Mouse (Mus musculus) adrenal gland, postnatal 36 days (tissue): ENCODE data around the gene Ccdc183. TPM values are rescaled to one million over a fixed set of nuclear protein-coding genes. Genes with fewer than 3 reads are reported as not detected.

ENCODE experiments used
- DNase-seq, 2 experiments: peaks; one replicate each; pipeline ENCODE4 v3.0.0; 2021; ENCODE audit warnings: mixed read lengths in 1 of 2
- total RNA-seq, 2 experiments: library from RNA; stranded (reverse); gene quantifications; 2 replicates each; pipeline ENCODE4 v1.2.3; 2021

The Ccdc183 gene
- total RNA-seq, 2 experiments from 2014 or later = not detected

DNA sequence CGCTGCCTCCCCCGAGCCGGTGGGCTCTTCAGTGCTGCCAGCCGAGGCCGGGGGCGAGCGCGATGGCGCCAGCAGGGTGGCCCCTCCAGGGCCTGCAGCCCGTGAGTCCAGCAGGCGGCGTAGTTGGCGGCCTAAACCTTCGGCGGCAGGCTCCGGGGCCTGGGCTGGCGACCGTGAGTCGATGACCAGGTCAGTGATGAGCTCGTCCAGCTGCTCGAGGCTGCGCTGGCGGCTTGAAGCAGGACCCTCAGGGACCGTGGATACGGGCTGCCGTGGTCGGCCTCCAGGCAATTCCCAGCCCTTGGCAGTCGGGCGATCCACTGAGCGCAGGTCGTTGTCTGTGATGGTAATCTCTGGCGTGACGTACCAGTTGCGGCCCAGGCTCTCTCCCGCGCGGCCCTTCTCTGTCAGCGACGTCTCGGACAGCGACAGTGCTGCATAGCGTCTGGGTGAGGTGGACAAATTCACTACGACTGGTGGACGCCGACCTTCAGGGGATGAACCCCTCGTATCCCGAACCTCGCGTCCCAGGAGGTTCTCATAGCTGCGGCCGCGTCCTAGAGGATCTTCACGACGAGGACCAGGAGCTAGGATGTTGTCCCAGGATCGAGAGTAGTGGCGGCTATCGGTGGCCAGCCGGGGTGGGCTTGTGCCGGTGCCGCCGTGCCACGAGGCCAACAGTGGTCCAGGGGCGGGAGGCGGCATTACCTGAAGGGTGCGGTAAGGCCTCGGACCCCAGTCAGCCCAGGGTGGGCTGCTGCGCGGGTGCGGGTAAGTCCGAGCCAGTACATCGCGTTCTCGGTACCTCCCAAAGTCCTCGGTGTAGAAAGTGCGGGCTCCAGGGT is 39.3 kb downstream of the Ccdc183 start:
- DNase-seq = no peak

DNA sequence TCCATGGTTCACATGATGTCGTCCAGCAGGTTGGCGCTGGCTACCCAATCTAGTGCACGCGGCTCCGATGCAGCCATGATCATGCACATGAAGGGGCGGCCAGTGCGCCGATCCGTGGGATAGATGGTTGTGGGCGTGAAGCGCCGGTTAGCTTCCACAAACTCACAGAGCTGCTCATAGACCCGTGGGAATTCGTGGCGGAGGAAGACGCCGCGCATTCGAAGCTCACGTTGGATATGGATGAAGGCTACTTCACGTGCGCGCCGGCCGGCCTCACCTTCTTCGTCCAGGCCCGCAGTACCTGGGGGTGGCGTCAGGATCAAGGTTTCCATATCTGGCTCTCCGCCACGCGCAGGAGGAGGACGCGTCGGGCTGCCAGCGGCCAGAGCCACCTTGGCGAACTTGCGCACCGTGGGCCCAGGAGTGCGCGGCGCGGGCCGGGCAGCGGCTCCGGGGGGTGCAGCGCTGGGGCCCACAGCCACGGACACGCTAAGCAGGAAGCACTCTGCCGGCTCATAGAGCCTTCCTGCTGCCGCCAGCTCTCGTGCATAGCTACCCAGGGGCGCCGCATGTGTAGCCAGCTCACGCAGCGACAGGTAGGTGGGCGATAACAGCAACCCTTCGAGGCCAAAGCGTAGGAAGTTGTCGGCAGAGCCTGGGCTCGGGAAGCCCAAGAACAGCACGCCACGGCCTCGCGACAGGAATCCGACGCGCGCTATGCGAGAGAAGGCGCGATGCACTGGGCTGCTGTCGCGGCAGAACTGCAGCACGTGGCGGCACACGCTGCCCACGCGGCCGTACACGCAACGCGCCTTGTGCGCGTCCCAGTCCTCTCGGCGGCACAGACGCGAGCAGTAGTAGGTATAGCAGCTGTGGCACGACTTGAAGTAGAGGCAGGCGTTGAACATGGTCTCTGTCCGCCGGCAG is 40.2 kb downstream of the Ccdc183 start:
- no peak for DNase-seq

DNA sequence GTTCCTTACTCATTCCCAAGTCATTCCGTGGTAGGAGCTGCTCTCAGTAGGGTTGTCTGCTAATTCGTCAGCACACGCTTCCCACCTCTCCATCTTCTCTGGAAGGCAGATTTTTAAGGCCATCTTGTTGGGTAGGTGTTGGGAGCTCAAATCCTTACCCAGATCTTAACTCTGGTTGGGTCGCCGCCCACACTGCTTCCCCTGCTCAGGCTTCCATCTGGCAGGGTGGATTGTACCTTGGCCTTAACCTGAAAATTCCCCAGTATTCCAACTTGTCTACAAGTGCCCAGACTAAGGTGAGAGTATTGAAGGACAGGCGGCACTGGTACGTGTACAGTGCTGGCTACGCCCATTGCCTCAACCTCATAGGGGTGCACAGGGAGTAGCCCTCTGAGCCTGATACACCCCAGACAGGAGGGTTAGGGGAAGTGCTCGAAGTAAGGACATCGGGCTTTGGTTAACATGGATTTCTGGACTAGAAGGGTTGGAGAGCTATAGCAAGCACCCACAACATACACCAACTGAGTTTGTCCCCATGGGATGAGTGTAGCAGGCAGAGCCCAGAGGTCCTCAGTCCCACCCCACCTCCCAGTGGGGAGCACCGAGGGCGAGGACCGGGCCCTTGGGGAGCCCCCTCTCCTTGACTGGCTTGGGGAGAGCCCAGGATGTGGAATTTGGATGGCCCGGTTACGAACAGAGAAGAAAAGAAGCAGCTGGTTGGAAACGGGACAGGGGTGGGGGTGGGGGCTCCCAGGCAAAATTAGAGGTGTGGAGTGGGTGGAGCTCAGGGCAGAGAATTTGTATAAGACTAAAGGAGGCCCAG is 41.2 kb downstream of the Ccdc183 start:
- DNase-seq = no peak

DNA sequence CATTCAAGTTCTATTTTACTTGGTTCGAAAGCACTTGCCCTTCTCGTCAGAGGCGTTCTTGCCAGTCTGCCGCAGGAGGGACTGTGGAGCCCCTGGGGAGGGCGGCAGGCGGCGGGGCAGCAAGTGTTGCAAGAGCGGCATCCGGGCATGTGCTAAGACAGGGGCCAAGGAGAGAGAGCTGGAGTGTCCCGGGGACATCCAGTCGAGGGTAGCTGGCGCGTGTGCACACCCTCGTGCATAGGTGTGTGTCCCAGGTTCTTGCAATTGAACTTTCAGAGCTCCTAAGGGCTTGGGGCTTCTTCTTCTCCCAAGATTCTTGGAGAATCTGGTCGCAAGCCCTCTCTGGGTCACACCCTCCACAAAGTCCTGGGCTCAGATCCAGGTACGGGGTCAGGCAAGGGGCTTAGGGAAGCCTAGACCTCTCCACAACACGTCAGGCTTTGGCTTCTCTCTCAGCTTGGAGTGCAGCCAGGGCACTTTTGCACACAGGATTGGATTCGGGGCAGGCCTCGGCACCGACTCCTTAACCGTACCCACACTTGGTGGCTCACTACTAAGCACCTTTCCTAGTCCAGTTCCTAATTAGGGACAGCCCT is 41.9 kb downstream of the Ccdc183 start:
- peak; percentile 57 to 69 for DNase-seq

DNA sequence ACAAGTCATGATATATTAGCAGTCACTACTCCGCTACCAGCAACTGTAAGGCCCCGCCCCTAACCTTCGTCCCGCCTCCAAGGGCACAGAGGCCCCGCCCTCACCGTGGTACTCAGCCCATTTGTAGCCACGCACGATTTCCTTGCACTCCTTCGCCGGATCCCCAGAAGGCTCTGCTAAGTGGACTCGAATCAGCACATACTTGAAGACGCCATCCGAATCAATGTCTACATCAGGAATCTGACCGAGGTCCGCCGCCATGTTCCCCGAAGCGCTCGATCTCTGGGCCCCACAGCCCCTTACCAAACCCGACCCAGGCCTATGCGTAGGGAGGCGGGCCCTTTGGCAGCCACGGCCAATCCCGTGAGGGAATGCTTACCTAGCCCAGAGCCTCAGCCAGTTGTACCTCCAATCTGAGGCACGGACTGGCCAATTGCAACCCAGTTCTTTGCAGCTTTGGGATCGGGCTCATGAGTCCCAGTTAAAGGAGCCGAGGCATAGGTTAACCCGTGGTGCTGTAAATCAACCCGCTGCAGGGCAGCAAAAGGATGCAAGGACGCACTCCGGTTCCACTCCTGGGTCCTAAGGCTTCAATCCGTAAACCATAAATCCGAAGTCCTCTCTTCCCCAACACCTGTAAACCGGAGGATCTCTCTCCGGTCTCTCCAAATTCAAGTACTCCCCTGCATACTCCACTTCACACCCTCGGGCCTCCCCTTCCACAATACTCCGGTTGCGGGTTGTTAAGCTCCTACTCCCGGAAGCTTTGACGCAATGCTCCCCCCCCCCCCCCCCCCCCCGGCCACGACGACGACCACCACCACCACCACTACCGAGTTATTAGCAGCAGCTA is 42.7 kb downstream of the Ccdc183 start, which contains the start of the genes Mamdc4 and Phpt1:
TSS of gene Mamdc4 (minus strand) at position 267 of the 853 bp plus-strand sequence.
TSS of gene Phpt1 (minus strand) at position 646 of the 853 bp plus-strand sequence.
- peak; percentile 97 for DNase-seq

DNA sequence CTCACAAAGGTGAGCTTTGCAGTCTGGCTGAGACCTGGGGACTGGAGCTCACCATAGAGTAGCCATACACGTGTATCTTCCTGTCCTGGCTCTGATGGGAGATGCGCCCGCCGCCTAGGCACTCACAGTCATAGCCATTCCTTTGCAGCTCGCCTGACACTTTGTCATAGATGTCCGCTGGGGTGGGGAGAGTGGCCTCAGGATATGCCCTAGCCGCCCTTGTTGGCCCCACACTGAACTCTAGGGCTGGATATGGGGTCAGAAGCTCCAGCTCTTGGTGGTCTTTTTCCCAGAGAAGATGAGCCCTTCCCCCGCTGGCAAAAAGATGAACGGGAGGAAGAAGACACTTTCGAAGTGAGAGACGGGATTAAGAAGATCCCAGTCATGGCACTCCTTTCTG is 43.3 kb downstream of the Ccdc183 start:
- no peak for DNase-seq

DNA sequence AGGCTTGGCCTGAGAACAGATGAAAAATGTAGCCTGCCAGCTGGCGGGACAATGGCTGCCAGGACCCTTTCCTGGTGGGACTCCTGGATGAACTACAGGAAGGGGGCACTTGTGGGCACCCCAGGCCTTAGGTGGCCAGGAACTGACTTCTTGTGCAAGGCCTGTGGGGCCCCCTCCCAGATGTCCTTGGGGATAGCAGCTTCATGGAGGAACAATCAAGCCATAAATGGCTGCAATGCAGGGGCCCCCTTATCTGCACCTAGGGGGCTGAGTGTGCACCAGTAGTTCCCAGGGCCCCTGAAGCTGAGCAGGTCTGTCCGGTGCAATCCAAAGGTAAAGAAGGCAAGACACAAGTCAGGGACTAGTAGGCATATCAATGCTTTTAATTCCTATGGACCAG is 44.4 kb downstream of the Ccdc183 start:
- DNase-seq = no peak

DNA sequence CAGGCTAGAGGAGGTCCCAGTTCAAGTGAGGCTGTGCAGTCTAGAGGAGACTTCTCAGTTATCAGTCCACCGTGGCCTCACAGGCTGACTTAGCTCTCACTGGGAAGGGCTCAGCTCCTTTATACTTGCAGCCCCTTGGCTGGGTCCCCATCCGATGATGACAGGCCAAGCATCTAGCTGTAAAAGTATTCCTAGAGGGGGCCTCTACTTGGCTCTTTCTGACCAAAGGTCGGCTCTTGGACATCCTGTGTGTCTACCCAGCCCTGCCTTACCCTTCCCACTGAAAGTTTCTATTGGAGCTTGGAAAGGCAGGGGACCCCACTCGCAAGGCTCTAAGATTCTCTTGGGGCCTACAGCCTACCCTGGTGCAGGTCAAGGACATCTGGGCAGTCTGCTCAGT is 46.3 kb downstream of the Ccdc183 start:
- DNase-seq = no peak

DNA sequence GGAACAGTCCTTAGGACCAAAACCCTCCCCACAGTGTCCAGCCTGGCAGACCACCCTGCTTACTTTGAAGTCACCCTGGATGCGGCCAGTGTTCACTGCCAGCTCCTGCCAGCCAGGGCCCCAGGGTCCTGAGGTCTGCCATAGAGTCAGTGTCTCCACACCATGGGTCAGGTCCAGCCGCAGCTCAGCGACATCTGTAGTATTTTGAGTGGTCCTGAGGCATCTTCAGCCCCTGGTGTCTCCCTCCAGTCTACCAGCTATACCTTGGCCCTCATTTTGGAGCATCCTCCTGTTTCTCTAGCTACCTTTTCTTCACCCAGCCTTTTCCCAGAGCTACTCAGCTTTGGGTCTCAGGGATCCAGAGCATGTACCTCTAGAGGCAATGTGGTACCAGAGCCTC is 48.2 kb downstream of the Ccdc183 start:
- DNase-seq = no peak

DNA sequence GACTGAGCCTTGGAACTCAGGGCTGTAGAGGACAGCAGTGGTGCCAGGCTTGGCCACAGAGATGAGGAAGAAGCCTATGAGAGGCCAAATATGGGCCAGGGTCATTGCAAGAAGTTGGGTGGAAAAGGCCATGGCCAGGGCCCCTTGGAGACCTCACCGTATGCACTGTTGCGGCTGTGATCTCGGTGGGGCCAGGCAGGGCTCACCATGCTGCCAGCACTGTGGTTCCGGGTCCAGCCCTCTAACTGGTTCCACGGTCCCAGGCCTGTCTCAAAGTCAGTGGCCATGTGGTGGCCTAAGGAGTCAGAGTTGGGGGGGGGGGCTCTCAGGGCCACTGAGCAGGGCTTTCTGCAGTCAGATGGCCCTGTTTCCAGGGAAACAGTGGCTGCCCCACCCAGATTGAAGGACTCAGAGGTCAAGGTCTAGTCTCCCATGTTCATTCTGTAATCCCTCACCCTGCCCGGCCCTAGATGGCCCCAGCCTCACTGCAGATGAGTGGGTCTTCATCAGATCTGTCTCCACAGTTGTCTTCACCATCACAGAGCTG is 48.9 kb downstream of the Ccdc183 start:
- no peak for DNase-seq

DNA sequence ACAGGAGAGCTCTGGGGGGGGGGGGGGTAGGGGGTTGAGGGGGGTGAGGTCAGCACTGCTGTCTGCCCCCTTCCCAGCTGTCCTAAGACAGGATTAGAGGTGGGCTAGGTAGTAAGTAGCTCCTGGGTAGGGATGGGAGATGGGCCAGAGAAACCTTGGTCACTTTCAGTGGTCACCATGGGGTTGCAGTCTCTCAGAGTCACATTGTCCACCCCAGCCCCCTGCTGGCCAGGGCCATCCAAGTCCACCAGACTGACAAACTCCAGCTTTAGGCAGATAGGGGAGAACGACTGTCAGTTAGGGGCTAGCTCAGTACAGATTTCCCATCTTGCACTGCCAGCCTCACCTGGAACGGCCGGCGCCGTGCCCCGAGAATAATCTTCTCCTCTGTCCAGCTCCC is 50.9 kb downstream of the Ccdc183 start:
- no peak for DNase-seq

DNA sequence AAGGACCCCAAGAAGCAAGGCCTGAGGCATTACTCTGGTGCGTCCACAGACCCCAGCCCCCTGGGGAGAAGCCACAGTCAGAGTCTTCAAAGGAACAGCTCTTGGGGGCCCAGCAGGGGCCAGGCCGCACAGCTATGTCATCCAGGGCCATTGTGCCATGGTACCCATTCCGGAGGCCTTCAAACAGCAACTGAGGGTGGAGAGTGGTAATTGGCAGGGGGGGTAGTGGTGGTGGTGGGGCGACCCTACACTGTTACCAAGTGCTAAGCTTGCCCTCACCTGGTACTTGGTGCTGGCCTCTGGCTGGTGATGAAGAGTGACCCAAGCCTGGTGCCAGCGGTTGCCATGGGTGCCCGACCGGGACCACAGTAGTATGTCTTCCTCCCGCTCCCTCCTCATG is 51.7 kb downstream of the Ccdc183 start:
- no peak for DNase-seq

DNA sequence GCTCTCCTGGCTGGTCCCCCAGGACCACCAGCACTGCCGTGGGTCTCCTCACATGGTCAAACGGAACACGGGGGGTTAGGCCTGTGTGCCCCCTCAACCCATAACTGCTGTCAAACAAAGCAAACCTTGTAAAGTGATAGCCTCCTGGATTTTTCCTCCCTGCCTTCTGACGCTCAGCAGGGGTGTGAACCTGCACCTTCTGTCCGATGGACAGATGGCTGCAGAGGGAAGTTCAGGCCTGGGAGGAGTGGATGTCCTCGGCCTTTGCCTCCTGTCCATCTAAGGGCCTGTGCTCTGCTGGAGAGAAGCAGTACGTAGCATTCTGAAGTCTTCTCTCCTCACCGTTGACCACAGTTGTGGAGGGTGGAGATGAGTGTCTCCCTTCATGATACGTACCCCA is 55.5 kb downstream of the Ccdc183 start:
- DNase-seq = no peak

DNA sequence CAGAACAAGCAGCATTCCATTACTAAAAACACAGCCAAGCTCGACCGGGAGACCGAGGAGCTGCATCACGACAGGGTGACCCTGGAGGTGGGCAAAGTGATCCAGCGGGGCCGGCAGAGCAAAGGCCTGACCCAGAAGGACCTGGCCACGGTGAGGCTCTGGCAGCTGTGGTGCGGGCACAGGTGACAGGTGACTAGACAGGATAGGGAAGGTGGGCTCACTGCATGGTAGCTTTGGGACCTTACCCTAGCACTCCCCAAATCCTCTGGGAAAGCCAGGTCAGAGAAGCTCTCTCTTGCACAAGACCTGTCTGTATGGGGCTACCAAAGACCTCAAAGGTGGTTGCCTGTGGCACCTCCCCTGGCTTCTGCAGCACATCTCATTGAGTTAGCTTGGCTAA is 56.9 kb downstream of the Ccdc183 start:
- no peak for DNase-seq

DNA sequence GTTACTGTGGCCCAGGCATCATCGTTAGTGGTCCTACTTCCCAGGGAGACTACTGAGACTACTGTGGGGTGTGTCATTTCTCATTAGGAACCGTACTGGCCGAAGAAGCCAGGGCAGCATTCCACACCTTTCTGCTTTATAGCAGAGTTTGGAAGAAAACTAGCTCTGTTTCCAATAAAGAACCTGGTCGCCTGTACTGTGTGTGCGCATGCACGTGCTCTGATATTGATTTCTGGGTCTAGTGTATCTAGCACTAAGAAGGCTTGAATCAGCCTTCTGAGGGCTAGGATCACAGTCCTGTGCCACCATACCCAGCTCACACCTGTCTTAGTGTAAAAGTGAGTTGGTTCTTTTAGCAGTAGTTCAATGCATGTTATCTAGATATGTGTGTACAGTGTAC is 58.7 kb downstream of the Ccdc183 start:
- DNase-seq = no peak

Other genes starting within 250 kb of the Ccdc183 start
- gene Sapcd2, start 245.4 kb downstream of the Ccdc183 start, total RNA-seq = under 1 TPM; 0.43 to 0.95 TPM
- gene Entpd2, start 221.8 kb downstream of the Ccdc183 start, total RNA-seq = 1 to 10 TPM; 5.0 to 7.8 TPM
- 100 to 1,000 TPM; 117 to 140 TPM for gene Npdc1, start 218.3 kb downstream of the Ccdc183 start, total RNA-seq
- gene Fut7, start 194.4 kb downstream of the Ccdc183 start, total RNA-seq = not detected
- gene Abca2, start 189.0 kb downstream of the Ccdc183 start, total RNA-seq = 10 to 100 TPM; 29.7 to 36.4 TPM
- not detected for gene Clic3, start 160.8 kb downstream of the Ccdc183 start, total RNA-seq
- gene Paxx, start 156.6 kb downstream of the Ccdc183 start, total RNA-seq = 10 to 100 TPM; 32.3 to 34.2 TPM
- 1 to 10 TPM; 1.1 to 2.0 TPM for gene Ptgds, start 147.6 kb downstream of the Ccdc183 start, total RNA-seq
- gene Lcn12, start 123.8 kb downstream of the Ccdc183 start, total RNA-seq = not detected
- 10 to 100 TPM; 87.0 to 89.8 TPM for gene Fbxw5, start 116.9 kb downstream of the Ccdc183 start, total RNA-seq
- gene C8g, start 116.0 kb downstream of the Ccdc183 start, total RNA-seq = 1 to 10 TPM; 1.7 TPM
- 10 to 100 TPM; 22.3 to 26.2 TPM for gene Traf2, start 70.7 kb downstream of the Ccdc183 start, total RNA-seq
- 100 to 1,000 TPM; 276 to 288 TPM for gene Edf1, start 59.8 kb downstream of the Ccdc183 start, total RNA-seq
- gene Mamdc4, start 42.8 kb downstream of the Ccdc183 start, total RNA-seq = 1 to 10 TPM; 1.5 to 3.1 TPM
- 10 to 100 TPM; 54.3 to 64.6 TPM for gene Phpt1, start 42.5 kb downstream of the Ccdc183 start, total RNA-seq
- 1 to 10 TPM in 1 of 2 experiments, under 1 TPM in 1; 0.73 to 1.3 TPM for gene Ajm1, start 35.9 kb downstream of the Ccdc183 start, total RNA-seq
- 10 to 100 TPM; 85.4 to 97.5 TPM for gene Rabl6, start 9.2 kb downstream of the Ccdc183 start, total RNA-seq
- gene Tmem141, start 4.3 kb upstream of the Ccdc183 start, total RNA-seq = 10 to 100 TPM; 22.1 to 38.9 TPM
- gene Fcna, start 10.4 kb upstream of the Ccdc183 start, total RNA-seq = 10 to 100 TPM in 1 of 2 experiments, 1 to 10 TPM in 1; 4.5 to 14.3 TPM
- gene Lcn8, start 35.4 kb upstream of the Ccdc183 start, total RNA-seq = not detected
- gene Lcn5, start 40.3 kb upstream of the Ccdc183 start, total RNA-seq = not detected
- gene Lcn6, start 59.1 kb upstream of the Ccdc183 start, total RNA-seq = not detected
- not detected for gene Lcn10, start 65.0 kb upstream of the Ccdc183 start, total RNA-seq
- gene Obp2a, start 82.4 kb upstream of the Ccdc183 start, total RNA-seq = under 1 TPM in 1 of 2 experiments, not detected in 1; 0.53 TPM
- gene Bmyc, start 89.1 kb upstream of the Ccdc183 start, total RNA-seq = 10 to 100 TPM; 43.5 to 45.0 TPM
- not detected for gene Obp2b, start 119.3 kb upstream of the Ccdc183 start, total RNA-seq
- gene Lcn3, start 147.9 kb upstream of the Ccdc183 start, total RNA-seq = not detected
- not detected for gene Lcn11, start 159.3 kb upstream of the Ccdc183 start, total RNA-seq
- gene Gm13539, start 164.6 kb upstream of the Ccdc183 start, total RNA-seq = not detected
- gene Glt6d1, start 198.2 kb upstream of the Ccdc183 start, total RNA-seq = not detected
- not detected for gene Lcn9, start 205.5 kb upstream of the Ccdc183 start, total RNA-seq
- gene Sohlh1, start 229.6 kb upstream of the Ccdc183 start, total RNA-seq = not detected
- gene Kcnt1, start 246.1 kb upstream of the Ccdc183 start, total RNA-seq = 1 to 10 TPM; 2.3 to 2.6 TPM